Mouse (Mus musculus) urinary bladder, postnatal 25 days (tissue): ENCODE results near the gene Cradd.

Experiments used
- DNase-seq: peaks from one replicate; pipeline ENCODE4 v3.0.0; 2022; ENCODE audit warnings: low spot score

Cradd gene

DNA sequence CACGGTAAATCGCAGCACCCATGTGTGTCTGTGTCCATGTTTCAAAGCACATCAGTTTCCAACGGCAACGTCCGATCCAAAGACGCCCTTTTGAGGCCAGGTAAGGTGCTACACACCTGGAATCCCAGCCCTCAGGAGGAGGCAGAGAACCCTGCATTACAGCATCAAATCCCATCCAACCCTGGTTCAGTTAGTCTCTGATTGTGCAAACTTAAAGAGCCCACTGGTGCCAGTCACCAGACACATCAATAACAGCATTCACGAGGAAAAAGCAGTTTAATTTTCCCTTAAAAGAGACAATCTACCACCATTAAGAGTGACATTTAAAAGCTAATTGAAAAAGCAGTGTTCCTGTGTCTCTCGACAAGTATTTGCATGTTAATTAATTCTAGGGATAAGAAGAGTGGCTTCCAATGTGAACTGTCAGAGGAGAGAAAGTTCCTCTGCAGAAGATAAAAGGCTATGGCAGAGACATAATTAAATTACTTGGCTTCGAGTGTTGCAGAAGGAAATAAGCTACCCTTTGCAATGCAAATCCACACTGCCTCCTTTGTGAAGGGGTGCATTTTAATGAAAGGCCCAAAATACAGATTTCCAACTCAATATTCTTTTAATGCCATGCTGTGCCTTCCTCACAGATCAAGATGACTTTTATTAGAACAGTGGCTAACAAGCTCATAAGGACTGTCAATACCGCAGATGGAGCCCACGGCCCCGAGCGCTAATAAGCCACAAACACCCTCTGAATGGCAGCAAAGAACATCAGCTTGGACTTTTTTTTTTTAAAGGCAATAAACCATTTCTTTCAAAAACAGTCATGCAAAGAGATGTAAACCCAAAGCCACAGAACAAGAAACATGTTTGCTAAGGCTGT lies 84.5 kb downstream of the Cradd start:
- DNase-seq: no peak

DNA sequence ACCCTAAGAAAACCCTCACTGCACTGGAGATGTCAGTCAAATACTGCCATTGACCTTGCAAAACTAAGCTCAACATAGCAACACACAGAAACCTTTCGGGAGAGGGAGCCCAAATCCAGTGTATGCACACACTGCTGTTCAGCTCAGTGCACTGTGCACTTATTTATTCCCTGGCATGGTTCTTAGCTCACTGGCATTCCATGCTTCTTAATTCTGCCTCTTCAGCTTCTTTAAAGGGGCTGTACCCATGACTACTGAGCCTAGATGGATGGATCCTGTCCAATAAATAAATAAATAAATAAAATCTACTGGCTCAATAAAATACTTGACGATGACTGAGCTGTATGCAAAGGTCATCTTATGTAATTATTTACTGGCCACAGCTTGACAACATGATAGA lies 85.3 kb downstream of the Cradd start:
- DNase-seq: no peak

DNA sequence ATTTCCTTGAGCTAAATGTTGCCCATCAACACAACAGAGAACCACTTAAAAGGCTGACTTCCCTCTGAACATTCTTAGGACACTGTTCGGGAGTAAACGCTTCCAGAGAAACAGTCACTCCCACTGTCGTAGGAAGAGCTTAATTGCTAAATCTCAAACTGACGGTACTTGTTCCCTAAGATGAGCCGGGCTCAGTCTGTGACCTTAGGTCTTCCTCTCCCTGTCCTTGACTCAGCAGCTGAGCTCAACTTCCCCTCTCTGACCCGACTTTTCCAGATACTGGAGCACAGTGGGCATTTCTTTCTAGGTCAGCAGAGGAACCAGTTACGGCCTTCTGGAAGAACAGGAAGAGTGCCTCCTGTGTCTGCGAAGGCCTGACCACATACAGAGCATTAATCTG lies 87.7 kb downstream of the Cradd start:
- DNase-seq: no peak

DNA sequence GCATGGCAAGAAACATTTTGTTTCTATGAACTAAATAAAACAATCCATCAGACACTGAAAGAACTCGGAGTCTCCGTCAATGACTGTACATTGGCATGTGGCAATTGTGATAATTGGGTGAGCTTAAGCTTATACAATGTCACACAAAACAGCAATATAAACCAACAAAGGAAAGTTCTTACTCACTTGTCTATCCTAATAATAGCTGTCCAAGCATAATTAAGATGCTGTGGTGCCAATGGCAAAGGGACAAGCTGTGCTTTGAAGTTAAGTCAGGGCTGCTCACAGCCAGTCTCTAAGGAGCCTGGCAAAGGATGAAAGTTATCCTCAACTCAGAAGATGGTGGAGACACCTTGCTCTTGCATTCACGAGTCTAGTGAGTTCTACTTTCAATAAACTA lies 89.3 kb downstream of the Cradd start:
- DNase-seq: no peak

DNA sequence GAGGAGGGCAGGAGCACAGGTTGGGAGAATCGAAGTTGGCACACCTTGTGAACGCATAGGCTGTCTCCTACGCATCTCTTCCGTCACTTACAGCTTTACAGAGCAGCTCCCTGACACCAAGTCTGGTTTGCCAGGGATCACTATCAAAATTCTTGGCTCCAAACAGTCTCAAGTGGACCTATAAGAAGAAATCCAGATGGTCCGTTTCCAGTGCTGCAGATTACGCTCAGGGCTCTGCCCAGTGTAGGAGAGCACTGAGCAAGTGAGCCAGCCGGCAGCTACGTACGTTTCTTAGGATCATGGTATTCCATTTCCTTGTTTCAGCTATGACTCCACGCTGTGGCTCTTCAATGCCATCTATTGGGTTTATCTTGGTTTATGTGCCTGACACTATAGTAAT lies 90.9 kb downstream of the Cradd start:
- no peak for DNase-seq

DNA sequence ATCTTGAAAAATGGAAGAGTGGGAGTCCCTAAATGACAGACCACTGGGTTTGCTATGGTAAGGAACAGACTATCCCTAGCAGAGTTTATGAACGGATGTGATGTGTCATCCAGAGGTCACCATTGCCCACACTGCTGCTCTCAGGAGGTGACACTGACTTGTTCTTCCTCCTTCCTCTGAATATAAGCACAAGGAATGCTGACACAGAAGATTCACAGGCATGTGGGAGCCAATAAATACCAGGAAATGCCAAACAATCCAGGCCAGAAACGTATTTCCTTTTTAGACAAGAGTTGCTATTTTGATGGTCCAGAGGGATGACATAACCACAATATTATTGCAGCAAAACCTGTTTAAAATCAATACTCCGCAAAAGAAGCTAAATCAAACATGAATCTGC lies 91.4 kb downstream of the Cradd start:
- DNase-seq: no peak

DNA sequence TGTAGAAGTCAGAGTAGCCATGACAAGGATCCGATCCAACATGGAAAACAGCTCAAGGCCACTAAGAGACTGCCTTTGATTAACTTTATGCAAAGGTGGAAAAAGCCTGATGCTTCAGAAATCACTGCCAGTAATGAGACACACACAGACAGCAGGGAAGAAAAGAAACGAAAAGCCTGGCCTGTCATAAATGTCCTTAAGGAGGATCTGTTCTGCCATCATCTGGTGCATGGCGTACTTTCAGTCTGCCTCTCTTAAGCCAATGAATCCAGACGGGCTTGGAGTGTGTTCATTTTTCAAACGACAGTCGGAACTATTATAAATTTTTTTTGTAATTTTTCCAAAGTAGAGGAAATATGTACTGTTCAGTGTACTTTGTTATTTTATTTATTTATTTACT lies 95.7 kb downstream of the Cradd start:
- DNase-seq: no peak

DNA sequence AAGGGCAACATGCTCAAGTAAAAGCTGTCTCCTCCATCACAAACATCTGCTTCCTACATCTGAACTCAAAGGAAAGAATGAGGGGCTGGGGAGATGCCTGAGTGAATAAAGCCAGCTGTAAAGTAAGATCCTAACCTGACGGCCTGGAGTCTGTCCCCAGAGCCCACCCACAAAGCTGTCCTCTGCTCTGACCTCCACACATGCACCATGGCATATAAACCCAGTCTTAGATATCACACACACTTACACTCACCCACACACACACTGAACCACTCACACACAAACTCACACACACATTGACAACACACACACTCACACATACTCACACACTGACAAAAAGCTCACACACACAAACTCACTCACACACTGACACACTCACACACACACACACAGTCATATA lies 96.3 kb downstream of the Cradd start:
- no peak for DNase-seq

DNA sequence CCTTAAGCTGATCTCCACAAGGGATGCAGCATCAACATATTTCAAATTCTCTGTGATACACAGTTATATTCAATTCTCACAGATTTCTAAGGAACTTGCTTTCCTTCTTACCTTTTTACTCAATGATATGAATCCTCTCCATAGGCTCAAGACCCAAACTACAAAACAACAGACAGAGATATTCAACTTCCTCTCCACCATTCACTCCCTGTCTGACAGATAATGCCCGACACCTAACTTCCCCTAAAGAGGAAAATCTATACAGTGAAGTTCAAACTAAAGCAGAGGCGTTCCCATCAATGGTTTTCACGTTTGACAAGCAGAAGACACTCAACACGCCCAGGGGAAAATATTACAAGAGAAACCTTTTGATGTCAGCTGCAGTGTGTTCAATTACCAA lies 97.2 kb downstream of the Cradd start:
- DNase-seq: no peak

DNA sequence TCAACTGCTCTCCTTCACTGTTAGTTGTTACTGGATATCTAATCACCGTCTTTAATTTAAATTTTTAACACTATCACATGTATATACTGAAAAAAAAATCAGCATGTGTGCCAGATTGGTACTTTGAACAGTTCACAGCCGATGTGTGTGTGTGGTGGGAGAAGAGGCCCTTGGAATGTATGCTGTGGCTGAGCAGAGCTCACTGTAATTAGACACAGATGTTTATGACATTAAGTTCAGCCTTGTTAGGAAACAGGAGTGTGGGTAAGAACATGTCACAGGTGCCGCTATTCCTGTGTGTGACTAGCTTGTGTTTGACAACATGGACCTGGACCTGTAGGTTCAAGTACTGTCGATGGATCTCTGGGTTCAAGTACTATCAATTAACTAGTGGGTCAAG lies 98.9 kb downstream of the Cradd start:
- no peak for DNase-seq

DNA sequence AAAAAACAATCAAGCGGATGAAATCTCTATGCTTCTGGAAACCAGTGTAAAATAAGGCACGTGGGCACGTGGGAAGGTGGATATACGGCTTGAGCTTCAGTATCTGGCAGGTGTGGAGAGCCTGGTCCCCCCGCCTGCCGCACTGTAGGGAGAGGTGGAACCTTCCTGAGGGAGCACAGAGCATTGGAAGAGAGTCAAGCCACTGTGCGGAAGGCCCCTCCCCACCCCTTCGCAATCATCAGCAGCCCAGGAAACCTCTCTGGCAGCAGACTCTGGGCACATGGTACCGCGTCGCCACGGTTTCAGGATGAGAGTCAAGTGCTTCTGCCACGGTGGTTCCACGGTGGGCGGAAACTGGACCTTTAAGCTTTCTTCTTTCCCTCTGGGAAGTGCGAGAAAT lies 100.7 kb downstream of the Cradd start:
- DNase-seq: no peak

DNA sequence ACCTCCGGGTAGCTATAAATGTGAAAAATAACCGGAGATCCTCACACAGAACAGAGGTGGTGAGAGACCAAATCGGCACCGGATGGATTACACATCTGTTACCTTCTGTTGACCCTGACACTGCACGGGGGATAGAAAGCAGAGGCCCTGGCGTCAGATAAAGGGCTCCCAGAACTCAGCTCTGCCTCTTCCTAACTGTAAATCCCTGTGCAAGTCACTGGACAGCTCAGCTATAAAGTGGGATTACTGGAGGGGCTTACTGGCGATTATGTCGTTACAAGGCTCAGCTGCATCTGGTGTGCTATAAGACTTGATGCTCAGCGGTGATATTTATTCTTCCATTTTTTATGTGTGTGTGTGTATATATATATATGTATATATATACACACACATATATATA lies 102.0 kb downstream of the Cradd start:
- DNase-seq: no peak

DNA sequence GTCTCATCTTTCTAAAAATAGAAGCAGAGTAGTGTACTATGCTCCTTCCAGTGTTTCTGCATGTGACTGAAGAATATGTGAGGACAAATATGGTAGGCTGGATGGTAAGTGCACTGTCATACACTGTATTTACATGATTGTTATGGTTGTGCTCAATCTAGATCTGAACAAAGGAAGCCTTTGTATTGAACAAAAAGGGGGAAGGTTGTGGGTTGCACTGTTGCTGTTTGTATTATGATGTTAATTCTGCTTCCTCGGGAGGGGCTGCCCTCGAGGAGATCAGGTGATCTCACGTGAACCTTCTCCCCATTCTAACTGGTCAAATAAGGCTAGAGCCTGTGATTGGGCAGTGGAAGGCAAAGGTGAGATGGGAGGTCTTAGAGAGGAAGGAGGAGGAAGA lies 103.4 kb downstream of the Cradd start:
- DNase-seq: no peak

DNA sequence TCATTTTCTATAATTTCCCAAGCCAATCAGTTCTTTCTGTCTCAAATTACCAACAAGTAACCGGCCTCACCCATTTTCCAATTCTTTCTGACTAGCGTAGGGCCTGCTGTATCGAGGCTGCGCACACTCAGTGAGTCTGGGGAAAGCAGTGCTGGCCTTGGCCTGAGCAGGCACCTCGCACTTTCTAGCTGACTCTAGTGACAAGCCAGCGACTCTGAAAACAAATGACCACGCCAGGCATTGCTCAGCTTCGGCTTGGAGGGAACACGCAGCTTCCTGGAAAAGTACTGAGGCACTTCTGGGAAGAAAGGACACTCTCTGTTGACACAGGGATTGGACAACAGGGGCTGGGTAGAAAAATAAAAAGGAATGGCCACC lies 105.3 kb downstream of the Cradd start:
- DNase-seq: no peak

DNA sequence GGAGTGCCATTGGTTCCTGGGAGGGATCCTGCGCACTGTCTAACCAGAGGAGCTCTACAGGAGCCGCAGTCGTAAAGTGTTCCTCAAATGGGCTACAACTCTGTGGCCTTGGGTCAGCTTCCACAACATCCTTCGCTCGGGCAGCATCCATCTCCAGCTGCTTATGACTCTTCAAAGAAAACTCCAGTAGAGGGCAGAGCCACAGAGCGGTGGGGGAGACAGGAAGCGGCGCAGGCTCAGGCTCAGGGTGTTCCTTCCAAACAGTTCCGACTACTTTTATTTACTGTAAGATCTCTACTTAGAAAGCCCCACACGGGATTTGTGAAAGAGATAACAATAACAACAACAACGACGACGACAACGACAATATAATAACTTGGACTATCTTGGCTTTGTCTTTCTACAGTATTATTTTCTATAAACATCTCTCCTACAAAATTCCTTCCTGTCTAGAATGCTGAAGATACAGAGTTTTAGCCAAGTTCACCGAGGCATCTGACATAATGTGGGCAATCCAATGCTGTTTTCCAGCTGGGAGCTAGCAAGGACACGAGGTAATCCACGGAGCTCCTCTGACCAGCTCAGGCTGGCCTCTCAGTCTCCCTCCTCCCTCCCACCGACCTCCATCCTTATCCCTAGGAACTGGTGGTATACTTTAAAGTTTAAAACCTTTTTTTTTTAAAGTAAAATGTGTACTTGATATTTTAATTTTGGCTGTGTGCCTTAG lies 105.8 kb downstream of the Cradd start:
- DNase-seq: no peak

DNA sequence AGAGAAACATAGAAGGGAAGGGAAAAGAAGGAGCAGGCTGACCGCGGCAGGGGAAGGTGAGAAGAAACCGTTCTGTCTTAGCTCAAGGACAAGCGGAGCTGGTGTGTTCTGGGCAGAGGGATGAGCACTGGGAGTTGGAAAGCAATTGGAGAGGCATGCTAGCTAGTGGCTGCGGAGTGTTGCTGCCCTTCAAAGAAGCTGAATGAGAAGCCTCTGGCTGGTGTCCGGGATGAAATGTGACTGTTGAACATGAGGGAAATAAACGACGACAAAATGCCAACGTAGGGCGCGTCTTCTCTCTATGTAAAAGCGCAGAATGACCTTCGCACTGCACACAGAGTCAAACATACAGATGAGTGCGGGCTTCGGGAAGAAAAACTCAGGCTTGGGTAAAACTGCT lies 108.6 kb downstream of the Cradd start:
- DNase-seq: no peak

DNA sequence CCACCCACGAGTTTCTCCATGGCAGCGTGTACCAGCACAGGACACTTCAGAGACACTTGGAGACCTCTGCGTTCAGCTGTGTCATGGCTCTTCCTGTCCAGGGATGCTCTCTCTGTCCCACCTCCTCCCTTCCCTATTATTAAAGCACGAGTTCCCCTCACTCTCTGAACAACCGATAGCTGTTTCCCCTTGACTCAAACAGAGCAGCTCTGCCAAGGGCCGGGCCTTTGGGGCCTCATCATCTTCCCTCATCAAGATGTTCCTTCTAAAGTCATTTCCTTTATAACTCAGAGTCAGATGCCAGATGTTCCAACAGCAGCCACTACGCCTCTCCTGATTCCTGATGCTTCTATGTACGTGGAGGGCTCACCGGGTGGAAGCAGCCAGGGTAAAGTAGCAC lies 110.1 kb downstream of the Cradd start:
- no peak for DNase-seq

DNA sequence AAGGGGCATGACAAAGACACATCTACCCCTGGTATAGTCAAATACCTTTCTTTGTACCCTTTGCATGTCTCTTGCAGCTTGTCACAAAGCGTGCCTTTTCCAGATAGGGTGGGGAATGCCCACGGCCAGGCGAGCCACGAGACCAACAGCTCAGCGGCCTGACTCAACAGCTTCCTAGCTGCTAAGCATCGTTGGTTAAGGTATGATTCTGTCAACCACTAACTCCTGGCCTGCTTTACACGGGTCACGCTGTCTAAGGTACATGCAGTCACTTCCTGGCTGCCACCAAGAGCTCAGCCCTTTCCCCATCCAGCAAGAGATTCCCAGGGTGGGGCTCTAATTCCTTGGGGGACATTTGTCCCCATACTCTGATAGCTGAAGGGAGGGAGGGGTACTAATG lies 110.6 kb downstream of the Cradd start:
- no peak for DNase-seq

DNA sequence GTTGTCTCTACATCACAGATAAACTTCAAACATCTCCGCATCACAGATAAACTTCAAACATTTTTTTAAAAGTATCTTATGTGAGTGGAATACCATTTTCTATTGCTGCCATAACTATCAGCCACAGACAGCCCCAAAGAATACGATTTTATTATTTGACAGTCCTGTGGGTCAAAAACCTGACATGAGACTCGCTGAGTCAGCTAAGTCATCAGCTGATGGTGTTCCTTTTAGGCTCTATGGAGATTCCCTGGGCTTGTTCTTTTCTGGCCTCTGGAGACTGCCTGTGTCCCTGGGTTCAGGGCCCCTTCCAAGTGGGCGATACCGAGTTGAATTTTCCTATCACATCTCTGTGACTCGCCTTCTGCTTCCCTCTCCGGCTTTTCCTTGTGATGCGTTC lies 112.3 kb downstream of the Cradd start:
- no peak for DNase-seq

DNA sequence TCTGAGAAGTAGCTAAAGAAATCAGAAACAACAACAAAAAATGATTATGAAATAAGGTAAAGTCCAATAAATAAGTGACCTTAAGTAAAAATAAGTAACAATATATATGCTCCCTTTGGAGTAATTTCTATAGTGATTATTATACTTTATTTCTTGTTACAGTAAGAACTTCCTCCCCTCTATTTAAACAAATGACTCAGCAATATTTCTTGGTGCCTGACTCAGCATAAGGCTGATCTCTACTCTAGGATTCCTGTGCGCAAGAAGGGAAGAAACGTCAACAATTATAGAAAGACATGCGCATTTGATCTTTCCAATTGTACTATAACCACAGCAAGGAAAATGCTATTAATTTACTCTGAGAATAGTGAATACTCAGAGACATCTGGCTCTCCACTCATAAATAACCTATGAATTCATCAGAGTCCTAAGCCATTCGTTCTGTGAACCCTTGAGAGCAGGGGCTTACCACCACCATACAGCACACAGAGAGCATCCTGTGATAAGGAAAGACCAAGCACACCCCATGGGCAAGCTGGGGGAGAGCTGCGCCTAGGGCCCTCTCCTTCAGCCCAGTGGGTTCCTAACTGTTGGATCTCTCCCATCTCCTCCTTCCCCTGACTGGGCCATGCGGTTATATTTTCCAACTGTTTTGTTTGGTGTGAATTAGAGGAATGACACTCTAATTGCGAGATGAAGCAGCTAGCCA lies 113.1 kb downstream of the Cradd start:
- DNase-seq: no peak

DNA sequence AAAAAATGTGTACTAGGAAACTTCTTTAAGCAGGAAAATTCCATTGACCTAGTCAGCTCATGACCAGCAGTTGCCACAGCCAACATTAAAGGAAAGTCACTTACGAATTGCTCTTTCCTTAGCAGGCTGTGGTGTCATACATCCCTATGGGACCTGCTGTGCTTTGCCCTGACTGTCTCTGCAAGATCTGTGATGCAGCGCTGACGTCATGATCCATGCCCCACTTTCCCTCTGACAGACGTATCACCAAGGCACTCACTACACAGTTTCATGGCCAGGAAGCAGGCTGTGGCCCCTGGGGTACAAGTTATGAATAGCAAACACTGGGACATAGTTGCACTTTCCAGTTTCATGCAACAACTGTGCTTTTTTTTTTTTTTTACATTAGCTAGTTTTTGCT lies 113.8 kb downstream of the Cradd start:
- no peak for DNase-seq

DNA sequence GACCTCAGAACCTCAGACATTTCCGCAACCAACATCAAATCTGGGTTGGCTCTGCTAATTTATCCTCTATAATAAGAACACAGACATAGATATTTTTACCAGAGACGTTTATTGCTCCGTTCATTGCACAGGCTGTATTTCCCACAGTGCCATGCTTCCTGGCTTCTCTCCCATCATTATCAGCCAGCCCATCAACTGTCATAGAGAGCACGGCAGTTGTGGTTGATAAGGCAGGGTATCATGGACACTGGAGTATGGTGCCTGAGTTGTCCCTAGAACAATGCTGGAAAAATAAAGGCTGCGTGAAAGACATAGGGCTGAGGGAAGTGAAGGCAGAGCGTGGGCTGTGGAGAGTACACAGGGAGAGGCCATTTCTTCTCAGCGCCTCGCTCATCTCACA lies 116.5 kb downstream of the Cradd start:
- DNase-seq: no peak

DNA sequence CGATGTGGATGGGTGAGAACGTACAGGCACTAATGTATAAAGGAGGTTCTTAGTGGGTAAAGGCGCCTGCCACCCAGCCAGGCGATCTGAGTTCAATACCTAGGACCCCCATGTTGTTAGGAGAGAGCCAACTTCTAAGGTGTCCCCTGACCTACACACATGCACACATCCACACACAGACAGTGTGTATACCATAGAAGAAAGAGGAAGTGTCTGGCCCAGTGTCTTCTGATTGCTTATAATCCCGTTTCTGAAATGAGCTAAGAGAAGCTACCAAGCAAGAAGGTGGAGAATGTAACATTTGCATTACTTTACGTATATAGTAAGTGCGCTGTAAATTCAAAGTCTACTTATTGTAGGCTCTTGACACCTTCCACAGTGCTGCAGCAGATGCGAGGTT lies 122.4 kb downstream of the Cradd start:
- DNase-seq: no peak
